Mouse (Mus musculus): ENCODE data around the gene Fabp3.

The Fabp3 gene

DNA sequence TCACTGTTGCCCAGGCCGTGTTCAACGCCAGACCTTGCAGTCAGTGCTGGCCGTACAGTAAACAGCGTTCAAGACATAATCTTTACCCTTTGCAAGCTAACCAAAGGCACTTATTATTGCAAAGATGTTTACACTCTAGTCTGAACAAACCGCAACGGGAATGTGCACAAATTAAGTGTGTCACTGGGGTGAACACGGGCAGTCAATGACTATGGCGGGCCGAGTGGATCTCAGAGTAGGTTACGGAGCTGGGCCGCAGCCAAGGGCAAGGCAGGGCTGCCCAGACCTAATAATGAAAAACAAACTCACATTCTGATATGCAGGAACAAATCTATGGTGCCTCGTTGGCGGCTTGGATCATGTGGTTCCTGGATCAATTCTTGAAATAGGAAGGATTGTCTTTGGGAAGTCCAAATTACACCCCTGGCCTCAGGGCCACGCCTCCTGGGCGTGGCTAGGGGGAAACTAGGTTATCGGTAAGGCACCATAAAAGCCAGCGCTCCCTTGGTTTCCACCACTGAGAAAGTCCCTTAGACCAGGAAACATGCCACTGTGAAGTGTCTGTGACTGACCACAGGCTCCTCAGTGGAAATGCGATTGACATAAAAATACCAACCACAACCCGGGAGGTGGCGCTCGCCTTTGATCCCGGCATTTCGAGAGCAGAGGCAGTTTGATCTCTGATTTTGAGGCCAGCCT is 13.2 kb upstream of the Fabp3 start:
- no peak for DNase-seq (ENCODE audit: low read depth)

DNA sequence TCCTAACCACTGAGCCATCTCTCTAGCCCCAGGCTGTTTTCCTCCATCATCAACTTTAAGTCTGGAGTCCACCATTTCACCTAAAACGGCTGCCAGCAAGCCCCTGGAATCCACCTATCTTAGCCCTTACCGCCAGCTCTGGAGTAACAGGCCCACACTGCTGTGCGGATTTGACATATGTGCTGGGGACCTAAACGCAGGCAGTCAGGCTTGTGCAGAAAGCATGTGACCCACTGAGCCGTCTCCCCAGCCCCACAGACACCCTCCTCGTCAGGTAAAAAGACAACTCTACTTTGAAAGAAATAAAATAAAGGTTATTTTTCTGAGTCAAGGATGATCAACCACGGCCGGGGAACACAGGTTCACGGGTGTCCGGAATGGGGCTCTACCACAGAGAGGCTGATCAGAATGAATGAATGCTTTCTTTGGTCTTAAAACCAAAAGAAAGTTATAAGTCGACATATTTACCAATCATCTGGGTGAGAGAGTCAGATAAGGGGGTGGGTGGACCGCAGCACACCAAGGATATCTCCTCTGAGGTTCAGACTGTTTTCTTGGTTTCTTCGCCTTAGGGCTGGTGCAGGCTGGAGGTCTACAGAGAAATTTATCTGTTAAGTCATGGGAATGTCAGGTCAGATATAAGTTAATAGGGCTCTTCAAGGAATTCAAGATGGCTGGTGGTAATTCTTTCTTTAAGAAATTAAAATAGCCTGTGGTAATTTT is 12.0 kb upstream of the Fabp3 start:
- DNase-seq (ENCODE audit: low read depth), result no peak

DNA sequence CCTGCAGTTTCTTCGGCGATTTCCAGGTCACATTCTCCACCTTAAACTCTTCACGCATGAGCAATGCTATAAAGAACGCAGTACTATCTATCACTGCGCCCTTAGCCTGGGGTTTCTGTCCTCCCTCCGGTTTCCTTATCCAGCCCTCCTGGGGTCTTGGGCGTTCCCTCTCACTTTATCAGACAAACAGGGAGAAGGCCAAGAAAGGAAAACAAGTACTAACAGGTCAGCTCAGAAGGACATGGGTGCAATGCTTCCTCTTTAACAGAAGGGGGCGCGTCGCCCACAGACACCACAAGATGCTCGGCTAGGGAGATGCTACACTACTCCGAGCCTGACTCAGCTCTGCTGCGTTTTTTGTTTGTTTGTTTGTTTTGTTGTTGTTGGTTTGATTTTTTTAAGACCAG is 11.3 kb upstream of the Fabp3 start:
- peak; percentile 60 for DNase-seq (ENCODE audit: low read depth)

DNA sequence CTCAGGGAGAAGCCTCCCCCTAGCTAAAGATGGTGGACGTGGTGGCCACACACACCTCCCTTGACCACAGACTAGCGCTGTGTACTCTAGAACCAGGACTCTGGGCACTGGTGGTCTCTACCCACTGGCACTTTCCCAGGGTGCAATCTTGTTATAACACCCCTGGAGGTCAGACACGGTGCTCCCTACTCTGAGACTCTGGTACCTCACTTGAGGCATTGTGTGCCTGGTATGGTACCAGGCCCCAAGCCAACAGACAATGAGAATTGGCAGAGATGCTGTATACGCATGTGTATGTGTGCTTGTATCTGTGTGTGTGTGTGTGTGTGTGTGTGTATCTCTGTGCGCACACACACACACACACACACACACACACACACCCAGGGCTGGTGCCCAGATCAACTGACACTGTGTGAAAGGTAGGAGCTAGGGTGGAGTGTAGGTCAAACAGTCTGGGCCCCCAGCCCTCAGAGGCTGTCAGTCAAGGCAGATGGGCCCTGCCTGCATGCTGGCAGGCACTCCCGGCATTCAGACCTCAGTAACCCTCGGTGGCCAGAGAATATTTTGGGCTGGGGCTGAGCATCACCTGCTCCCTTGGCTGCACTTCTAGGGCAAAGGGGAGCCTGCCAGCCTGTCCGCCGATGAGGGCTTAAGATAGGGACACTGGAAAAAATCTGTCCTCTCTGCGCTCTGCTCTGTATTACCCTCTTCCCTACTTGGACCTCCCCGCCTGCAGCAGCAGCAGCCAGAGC is 9.3 kb upstream of the Fabp3 start:
- DNase-seq (ENCODE audit: low read depth), result no peak

DNA sequence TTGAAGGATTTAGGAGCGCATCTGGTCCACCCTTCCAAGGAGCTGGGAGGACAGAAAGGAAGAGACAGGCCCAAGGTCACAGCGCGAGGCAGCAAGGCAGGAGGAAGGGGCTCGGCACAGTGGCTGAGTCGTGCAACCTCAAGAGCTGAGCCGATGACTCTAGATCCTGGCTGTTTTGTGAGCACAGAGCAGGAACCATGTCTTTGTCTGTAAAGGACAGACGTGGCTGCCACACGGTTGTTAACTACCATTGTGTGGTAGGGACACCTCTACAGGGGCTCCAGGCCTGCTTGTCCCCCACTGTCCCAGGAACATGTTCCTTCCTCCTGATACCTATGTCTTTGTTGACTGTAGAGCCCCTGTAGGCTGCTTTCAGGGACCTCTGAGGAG is 8.8 kb upstream of the Fabp3 start:
- no peak for DNase-seq (ENCODE audit: low read depth)

DNA sequence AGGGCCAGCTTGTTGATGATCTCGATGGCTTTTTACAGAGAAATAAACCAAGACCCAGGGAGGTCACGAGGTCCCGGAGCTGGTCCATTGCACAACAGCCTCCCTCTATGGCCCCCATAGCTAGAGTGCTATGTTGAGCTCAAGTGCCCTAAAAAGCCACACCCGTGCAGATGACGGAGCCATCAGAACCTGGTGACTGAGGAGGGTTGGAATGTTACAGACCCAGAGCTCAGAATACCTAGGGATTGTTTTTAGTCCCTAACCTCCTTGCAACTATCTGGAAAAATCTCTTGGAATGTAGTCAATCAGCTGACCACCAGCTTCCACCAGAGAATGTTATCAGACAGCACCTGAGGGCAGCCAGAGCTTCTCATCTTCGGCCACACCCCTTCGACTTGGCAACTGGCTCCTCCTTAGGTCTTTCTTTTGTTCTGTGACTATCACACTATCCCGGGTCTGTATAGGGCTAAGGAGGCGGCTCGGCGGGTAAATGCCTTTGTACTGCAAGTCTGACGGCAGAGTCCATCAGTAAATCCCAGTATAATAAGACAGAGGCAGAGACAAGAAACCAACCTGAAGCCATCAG is 6.0 kb upstream of the Fabp3 start:
- no peak for DNase-seq (ENCODE audit: low read depth)

DNA sequence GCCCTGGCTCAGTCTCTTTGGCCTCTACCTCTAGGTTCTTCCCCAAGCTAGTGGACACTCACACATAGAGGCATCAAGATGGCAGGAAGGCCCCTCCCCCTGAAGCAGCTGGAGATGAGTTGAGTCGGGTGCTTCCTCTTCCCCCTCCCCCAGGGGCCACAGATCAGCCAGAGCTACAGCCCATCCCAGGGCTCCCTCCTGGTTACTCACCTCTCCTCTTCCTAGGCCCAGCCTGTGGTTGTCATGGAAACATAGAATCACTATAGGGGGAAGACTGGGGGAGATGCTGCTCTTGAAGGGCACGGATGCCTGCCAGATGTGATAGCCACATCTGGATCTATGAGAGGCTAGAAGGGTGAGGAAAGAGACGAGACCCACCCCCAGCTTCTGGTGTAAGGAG is 3.6 kb upstream of the Fabp3 start:
- DNase-seq (ENCODE audit: low read depth), result no peak

DNA sequence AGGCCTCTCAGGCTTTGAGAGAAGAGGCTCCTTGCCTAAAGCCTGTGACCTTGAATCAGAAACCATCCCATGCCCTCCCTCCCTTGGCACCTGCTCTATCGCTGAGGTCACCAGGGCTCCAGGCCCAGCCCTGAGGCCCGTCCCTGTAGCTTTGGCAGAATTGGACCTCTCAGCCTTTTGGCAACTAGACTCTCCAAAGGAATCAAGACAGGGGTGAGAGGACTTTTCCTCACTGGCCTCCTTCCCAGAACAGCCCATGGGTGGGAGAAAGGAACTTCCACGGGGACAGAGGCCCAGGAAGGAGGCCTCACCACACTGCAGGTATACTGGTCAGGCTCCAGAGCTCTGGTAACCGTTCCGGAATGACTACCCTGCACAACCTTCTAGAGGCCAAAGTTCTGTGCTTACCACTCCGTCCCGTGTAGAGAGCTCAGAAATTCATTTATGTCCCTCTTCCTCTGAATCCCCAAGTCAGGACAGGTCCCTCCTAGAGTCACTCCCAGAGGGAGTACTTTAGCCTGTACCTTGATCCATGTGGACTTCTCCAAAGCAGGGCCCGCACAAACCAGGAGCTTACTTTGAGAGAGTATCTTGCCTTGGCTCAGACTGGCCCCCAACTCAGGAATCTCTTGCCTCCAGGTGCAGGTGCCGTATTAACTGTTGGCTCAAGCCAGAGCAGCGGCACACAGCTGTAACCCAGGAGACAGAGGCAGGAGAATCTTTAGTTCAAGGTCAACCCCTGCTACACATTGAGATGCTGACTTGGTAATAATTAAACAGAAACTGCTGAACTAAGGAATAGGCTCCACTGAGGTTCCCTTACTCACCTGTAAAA is 1.4 kb upstream of the Fabp3 start:
- no peak for DNase-seq (ENCODE audit: low read depth)

DNA sequence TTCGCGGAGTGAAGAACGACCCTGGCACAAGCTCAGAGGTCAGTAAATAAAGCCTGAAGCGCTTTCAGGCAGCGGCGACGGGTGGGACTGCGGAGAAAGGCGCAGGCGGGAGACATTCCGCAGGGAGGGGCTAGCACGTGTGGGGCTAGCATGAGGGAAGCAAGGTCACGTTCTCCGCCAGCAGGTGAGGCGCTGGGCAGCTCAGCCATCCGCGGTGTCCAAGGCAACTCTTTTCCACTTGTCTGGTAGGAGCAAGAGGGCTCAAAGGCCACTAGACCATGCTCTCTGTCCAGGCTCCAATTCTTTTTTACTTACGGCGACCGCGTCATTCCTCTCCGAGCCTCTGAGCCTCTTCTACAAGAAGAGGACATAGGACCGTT is 554 bp upstream of the Fabp3 start:
- no peak for DNase-seq (ENCODE audit: low read depth)

DNA sequence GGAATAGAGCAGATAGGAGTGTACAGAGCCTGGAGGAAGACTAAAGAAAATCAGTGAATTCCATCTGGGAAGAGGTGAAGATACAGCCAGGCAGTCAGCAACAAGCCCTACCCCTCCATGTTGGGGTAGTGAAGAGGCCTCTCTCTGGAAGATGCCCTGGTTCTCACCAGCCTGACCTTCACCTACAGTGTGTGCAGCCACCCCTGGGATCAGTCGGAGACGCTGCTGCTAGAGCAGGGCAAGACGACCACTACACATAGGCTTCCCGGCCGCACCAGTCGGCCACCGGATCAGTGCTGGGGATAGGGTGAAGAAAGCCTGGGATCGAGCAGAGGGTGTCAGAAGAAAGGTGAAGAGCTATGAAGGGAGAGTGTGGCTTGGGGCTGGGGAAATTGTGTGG is 859 bp downstream of the Fabp3 start:
- no peak for DNase-seq (ENCODE audit: low read depth)

DNA sequence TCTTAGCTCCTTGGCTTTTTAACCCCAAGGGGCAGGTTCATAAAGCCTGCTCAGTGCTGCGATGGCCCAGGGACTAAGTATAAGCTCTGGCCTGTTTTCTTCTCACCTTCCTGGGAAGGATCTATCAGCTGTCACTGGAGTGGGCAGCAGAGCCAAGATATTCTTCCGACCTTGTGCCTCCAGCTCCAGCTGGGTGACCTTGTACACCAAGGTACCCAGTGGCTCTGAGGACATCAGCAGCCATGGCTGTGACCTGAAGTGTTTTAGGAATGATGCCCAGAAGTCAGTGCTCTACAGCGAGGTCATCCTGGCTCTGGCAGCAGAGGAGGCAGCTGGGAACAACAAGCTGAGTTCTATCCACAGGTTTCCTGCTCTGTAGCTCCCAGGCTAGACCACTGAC is 4.1 kb downstream of the Fabp3 start:
- DNase-seq (ENCODE audit: low read depth), result no peak

DNA sequence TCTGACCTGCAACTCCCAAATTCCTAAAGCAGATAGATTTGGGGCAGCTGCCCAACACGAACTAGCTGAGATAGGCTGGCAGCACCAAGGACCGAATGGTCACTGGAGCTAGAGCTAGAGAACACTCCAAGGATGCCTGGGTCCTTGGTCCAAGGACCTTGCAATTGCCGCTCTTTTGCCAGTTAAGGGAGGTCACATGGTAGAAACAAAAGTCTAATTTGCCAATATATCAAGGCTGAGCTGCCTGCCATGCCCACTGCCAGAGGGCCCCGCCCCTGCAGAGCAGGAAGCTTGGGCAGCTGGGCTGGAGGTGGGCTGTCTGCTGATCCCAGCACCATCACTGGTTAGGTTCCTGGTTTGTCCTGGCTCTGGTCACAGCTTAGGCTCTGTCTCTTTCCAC is 5.2 kb downstream of the Fabp3 start:
- DNase-seq (ENCODE audit: low read depth), result no peak

DNA sequence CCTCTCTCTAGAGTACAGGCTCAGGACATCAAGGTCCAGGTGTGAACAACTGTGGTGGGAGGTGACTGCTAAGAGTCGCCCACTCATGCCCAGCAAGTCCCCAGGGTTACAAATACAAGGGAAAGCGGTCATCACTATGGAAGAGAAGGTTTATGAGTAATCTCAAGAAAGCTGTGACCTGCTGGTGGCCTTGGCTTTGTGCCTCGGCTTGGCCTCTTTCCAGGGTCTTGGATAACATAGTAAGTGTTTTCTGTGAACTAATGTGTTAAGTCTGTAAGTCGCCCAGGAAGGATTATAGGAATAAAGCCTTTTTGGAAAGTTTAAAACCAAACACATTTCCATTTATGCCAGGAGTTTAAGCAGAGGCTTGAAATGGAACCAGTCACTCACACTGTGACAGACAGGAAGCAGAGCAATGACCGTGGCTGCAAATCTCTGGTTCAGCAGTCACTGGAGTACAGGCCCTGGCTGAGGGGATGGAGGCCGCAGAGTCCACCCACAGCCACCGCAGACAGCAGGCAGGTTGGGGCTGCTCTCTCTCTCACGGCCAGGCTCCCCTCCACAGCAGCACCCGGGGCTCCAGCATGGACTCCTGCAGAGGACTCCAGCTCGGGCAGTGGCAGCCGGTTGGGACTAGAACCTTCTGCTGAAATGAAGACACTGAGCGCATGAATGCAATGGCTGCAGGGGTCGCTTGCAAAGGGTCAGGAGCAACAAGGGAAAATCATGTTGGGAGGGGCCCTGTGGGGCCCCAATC is 7.6 kb downstream of the Fabp3 start:
- no peak for DNase-seq (ENCODE audit: low read depth)

DNA sequence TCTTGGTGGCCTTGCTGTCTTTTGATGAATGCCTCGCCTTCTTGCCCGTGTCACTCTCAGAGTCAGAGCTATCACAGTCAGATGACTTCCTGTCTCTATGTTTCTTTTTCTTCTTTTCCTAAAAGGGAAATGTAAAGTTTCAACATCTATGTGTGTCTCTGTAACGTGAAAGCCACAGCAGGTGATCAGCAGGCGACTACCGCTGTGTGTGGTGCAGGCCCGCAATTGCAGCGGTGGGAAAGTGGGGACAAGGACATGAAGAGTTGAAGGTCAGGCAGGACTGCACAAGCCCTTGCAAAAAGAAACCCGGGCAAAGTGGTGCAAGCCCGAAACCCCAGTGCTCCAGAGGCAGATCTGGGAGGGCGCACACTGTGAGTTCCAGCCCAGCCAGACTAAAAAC is 8.3 kb downstream of the Fabp3 start:
- DNase-seq (ENCODE audit: low read depth), result no peak

DNA sequence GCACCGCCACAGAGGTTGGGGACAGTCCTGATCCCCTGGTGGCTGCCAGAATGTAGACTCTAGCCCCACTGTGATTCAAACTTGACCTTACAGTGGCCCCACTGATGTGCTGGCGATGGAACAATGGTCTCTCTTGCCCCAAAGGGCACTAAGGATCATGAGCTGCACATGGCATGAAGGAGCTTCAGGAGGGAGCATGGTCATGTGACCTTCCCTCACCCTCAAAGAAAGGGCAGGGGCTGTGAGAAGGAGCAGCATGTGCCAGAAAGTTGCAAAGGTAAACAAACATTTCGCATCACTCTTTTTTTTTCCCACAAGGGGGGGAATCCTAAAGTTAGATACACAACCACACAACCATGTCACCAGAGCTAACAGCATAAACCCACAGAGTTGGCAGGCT is 9.7 kb downstream of the Fabp3 start:
- no peak for DNase-seq (ENCODE audit: low read depth)

DNA sequence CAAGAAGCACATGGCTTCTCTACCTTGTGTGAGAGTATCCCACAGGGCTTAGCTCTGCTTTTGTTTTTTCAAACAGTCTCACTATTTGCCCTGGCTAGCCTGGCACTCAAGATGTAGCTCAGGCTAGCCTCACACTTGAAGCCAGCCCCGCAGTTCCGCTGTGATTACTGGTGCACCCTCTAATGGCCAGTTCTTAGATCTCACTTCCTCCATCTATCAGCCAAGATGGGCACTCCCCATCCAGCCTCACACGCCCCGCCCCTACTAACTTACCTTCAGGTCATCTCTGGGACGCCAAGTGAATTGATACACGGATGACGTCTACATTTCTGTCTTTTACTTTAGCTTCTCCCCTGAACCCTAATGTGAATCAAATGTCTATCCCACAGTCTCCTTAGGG is 11.2 kb downstream of the Fabp3 start:
- DNase-seq (ENCODE audit: low read depth), result no peak

DNA sequence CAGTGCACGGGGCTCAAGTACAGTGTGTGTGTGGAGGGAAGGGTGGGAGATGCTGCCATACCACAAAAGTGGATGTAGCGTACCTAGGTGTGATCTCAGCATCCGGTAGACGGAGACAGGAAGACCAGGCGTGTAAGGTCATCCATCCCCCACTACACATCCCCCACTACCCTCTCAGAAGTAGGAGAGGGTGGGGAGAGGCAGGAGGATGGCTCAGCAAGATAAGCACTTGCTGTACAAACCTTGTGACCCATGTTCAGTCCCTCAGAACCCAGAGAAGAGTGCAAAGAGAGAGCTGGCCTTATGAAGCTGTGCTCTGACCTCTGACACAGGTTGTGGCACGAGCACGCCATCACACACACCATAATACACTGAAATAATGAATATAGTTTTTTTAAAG is 13.2 kb downstream of the Fabp3 start:
- DNase-seq (ENCODE audit: low read depth), result no peak

DNA sequence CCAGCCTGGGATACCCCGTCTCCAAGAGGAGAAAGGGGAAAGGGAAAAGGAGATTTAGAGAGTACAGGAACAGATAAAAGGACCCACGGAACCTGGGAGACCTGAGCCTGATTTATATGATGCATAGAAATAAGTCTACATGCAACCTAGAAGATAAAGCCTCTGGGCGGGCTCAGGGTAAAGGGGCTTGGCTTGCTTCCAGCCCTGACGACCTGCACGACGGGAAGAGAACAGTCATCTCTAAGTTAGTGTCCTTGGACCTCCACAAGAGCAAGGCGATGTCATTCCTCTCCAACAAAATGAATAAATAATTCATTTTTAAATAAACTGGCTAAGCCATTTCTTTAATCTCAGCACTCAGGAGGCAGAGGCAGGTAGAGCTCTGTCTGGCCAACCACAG is 14.2 kb downstream of the Fabp3 start:
- no peak for DNase-seq (ENCODE audit: low read depth)

DNA sequence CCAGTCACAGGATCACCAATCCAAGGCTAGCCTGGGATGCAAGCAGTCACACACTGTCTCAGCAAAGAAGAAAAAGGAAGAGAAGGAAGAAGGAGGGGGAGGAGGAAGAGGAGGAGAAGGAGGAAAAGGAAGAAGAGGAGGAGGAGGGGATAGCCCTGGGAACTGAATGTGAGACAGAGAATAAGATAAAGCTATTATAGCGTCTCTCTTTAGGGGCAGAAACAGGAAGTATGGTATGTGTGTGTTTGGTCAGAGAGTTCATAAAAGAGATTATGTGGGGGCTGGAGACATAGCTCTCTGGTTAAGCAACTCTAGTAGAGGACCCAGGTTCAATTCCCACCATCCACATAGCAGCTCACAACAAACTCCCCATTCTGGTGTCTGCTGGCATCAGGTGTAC is 14.8 kb downstream of the Fabp3 start:
- DNase-seq (ENCODE audit: low read depth), result no peak

DNA sequence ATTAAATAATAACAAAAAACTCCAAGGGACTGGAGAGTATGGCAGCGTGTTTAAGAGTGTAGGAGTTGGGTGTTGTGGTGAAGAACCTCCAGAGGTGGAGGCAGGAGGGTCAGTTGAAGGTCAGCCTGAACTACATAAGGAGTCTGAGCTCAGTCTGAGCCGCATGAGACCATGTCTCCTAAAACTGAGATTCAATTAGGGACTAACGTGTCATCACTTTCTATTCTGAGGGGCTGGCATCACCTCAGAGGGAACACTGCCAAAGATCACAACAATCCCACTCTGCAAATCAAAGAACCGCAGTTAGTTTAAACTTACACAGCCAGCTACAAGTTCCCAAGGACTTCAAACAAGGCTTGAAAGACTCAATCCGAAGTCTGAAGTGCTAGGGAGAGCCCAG is 15.2 kb downstream of the Fabp3 start:
- no peak for DNase-seq (ENCODE audit: low read depth)

DNA sequence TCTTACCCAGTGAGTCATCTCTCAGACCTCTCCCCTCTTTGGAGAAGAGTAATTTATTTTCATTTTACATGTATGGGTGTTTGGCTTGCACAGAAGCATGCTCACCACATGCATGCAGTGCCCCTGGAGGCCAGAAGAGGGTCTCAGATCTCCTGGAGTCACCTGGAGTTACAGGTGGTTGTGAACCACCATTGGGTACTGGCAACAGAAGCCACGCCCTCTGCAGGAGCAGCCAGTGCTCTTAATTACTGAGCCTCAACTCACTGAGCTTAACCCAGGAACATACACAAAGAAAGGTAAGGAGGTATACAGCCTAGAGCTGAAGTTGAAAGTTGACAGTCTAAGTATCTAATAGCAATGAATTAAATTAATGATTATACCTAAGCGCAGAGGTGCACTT is 17.1 kb downstream of the Fabp3 start:
- no peak for DNase-seq (ENCODE audit: low read depth)
